Mouse (Mus musculus): ENCODE results near the gene Med12l.

The Med12l gene

GRCm38 (mm10) chr3:59197329-59197948, 191.8 kb downstream of the Med12l start:
- no peak for DNase-seq

- DNase-seq: no peak
These were observed 198.3 kb downstream of the Med12l start for GRCm38 (mm10) chr3:59203802-59204520.

- no peak for DNase-seq
These were observed 199.3 kb downstream of the Med12l start for GRCm38 (mm10) chr3:59204719-59205503.

- DNase-seq: no peak
These were observed 200.3 kb downstream of the Med12l start for GRCm38 (mm10) chr3:59205941-59206340.

- no peak for DNase-seq
These were observed 203.3 kb downstream of the Med12l start for GRCm38 (mm10) chr3:59208650-59209548.

- DNase-seq: no peak
These were observed 204.5 kb downstream of the Med12l start for GRCm38 (mm10) chr3:59210089-59210488.

GRCm38 (mm10) chr3:59210727-59211126, 205.1 kb downstream of the Med12l start, which contains the start of gene P2ry13:
P2ry13 (minus strand) TSS chr3:59210882.
- DNase-seq: no peak

- DNase-seq: no peak
These were observed 206.2 kb downstream of the Med12l start for GRCm38 (mm10) chr3:59211784-59212183.

GRCm38 (mm10) chr3:59212404-59212803, 206.8 kb downstream of the Med12l start:
- no peak for DNase-seq

- no peak for DNase-seq
These were observed 211.6 kb downstream of the Med12l start for GRCm38 (mm10) chr3:59217211-59217610.

- DNase-seq: no peak
These were observed 213.7 kb downstream of the Med12l start for GRCm38 (mm10) chr3:59219326-59219725.

- DNase-seq: no peak
These were observed 216.7 kb downstream of the Med12l start for GRCm38 (mm10) chr3:59222303-59222702.

- DNase-seq: no peak
These were observed 219.8 kb downstream of the Med12l start for GRCm38 (mm10) chr3:59225411-59225810.

- no peak for DNase-seq
These were observed 222.1 kb downstream of the Med12l start for GRCm38 (mm10) chr3:59227696-59228095.

- DNase-seq: no peak
These were observed 223.3 kb downstream of the Med12l start for GRCm38 (mm10) chr3:59228730-59229551.

- DNase-seq: no peak
These were observed 225.3 kb downstream of the Med12l start for GRCm38 (mm10) chr3:59230912-59231311.

GRCm38 (mm10) chr3:59234878-59235277, 229.3 kb downstream of the Med12l start:
- no peak for DNase-seq

GRCm38 (mm10) chr3:59243384-59243783, 237.8 kb downstream of the Med12l start:
- peak; percentile 74 for DNase-seq

- DNase-seq: no peak
These were observed 242.4 kb downstream of the Med12l start for GRCm38 (mm10) chr3:59248031-59248430.

GRCm38 (mm10) chr3:59250454-59250853, 244.8 kb downstream of the Med12l start:
- DNase-seq: no peak

All from right cerebral cortex, postnatal 25 days (tissue).